Mouse (Mus musculus) liver, postnatal 0 days (tissue): ENCODE results near the gene Slc25a30. TPM values are rescaled to one million over a fixed set of nuclear protein-coding genes. Genes with fewer than 3 reads are reported as not detected.
A peak's percentile ranks its signal among the peaks of the same experiment; 100 is the strongest.

Experiments used
- ATAC-seq: fragments of 200-750 bp; cut with Nextera tagmentation; 2 replicates; pipeline ENCODE4 v1.8.0; 2017; ENCODE audit warnings: mild to moderate bottlenecking, moderate library complexity
- DNase-seq: peaks from one replicate; pipeline ENCODE4 v3.0.0-alpha.2; 2016
- H3K27ac ChIP-seq: fragments of 300-500 bp; sonication (generic); 2 replicates; pipeline ENCODE4 v1.5.1; 2014; ENCODE audit warnings: antibody characterized with exemption, moderate library complexity, mild to moderate bottlenecking, low read depth
- H3K27me3 ChIP-seq: fragments of 300-500 bp; sonication (generic); 2 replicates; pipeline ENCODE4 v1.6.1; 2014; ENCODE audit warnings: low read length, control low read depth, mixed read lengths; ENCODE audit not compliant: insufficient read depth
- H3K36me3 ChIP-seq: fragments of 300-500 bp; sonication (generic); replicated peaks from 2 replicates; pipeline ENCODE4 v1.6.1; 2014; ENCODE audit warnings: mild to moderate bottlenecking, control low read depth, low read length, moderate library complexity, mixed read lengths; ENCODE audit not compliant: insufficient read depth
- H3K4me1 ChIP-seq: fragments of 300-500 bp; sonication (generic); 2 replicates; pipeline ENCODE4 v1.6.1; 2014; ENCODE audit warnings: antibody characterized with exemption, mild to moderate bottlenecking, control low read depth; ENCODE audit not compliant: insufficient read depth
- H3K4me2 ChIP-seq: fragments of 300-500 bp; sonication (generic); 2 replicates; pipeline ENCODE4 v1.6.1; 2014; ENCODE audit warnings: low read depth, mild to moderate bottlenecking, low read length, moderate library complexity, mixed read lengths
- H3K4me3 ChIP-seq: fragments of 300-500 bp; sonication (generic); 2 replicates; pipeline ENCODE4 v1.5.1; 2014; ENCODE audit warnings: low read depth, low read length
- H3K9ac ChIP-seq: fragments of 300-500 bp; sonication (generic); replicated peaks from 2 replicates; pipeline ENCODE4 v1.6.1; 2014; ENCODE audit warnings: mild to moderate bottlenecking, moderate library complexity
- H3K9me3 ChIP-seq: fragments of 300-500 bp; sonication (generic); 2 replicates; pipeline ENCODE4 v1.6.1; 2016; ENCODE audit warnings: mild to moderate bottlenecking, control low read depth, low read length, mixed read lengths
- CTCF ChIP-seq: sonication (generic); IDR thresholded peaks from 2 replicates; pipeline ENCODE4 v1.5.1; 2016; ENCODE audit warnings: antibody characterized with exemption, low read depth
- EP300 ChIP-seq: IDR thresholded peaks from 2 replicates; pipeline ENCODE4 v1.6.1; 2016; ENCODE audit warnings: antibody characterized with exemption, low read depth, mild to moderate bottlenecking
- WGBS: fragments of 180-500 bp; shearing (Covaris S2); extraction: QIAGEN DNeasy Blood & Tissue Kit; methylation state at CpG from one replicate; pipeline ENCODE4 v1.1.7; 2014; ENCODE audit not compliant: insufficient replicate concordance; 5-methylcytosine and 5-hydroxymethylcytosine counted together
- polyA plus RNA-seq: library from polyadenylated mRNA; unstranded; fragments of >200 nt; fragmentation: Nextera tagmentation; extraction: Ambion mirVana; gene quantifications from 2 replicates; pipeline ENCODE4 v1.2.1, GENCODE M21; 2015

Gene Slc25a30
- polyA plus RNA-seq, 1 experiment from 2014 or later, result 13.6 TPM

DNA sequence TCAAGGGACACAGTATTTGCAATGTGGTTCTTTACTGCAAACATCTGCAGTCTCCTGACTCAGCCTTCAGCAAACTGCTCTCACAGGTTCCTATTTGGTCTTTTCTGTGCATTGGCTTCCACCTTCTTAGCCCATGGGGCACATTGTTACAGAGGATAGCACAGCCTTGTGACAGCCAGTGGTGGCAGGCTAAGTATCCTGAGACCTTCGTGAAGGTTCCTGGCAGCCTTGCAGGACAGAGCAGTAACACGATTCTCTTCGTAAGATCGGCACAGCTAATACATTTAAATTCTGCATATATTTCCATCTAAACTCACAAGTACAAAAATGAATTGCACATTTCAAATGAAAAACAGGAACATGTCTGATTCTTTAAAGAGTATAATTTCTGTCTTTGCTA, 9.1 kb upstream of the Slc25a30 start:
- H3K27ac ChIP-seq, result no peak overlapping the region
- no peak for TF ChIP-seq EP300
- TF ChIP-seq CTCF, result no peak
- no peak overlapping the region for H3K4me2 ChIP-seq
- DNase-seq (no peak), ATAC-seq (no peak)
- H3K36me3 ChIP-seq, result no peaks in the 10 kb centered on the region
- no peak overlapping the region for H3K9ac ChIP-seq
- H3K27me3 ChIP-seq, result no peaks in the 10 kb centered on the region
- 81% methylated on average over 4 of the region's 4 CpGs for WGBS
- peaks cover 12% of the 10 kb centered on the region for H3K4me1 ChIP-seq
- H3K4me3 ChIP-seq, result no peak overlapping the region
- no peaks in the 10 kb centered on the region for H3K9me3 ChIP-seq

GRCm38 (mm10) chr14:75794726-75795125, 7.9 kb upstream of the Slc25a30 start:
- WGBS, result 49% methylated on average over 5 of the region's 5 CpGs
- Histone ChIP-seq H3K4me2 (no peak overlapping the region), H3K36me3 (no peaks in the 10 kb centered on the region), H3K4me1 (peaks cover 16% of the 10 kb centered on the region), H3K9ac (no peak overlapping the region), H3K27ac (no peak overlapping the region), H3K27me3 (no peaks in the 10 kb centered on the region), H3K4me3 (no peak overlapping the region), H3K9me3 (no peaks in the 10 kb centered on the region)
- TF ChIP-seq CTCF (no peak), EP300 (no peak)
- no peak for DNase-seq
- ATAC-seq, result no peak

DNA sequence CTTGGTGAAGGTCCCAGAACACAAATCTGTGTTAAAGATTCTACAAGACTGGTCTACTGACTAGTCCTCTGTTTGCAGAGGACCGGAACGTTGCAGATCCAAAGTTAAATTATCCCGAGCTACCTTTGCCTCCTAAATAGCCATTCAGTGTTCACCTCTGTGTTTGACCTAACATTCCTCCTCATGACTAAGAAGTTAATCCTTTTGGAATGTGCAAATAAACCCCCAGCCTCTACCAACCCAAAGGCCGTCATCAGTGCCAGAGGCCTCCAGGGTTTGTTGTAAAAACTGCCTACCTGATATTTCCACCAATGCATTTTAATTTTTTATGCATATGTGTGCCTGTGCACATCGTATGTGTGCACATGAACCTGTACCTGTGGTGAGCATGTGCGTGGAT, 7.5 kb upstream of the Slc25a30 start:
- no peaks in the 10 kb centered on the region for H3K27me3 ChIP-seq
- no peak overlapping the region for H3K4me2 ChIP-seq
- no peak overlapping the region for H3K27ac ChIP-seq
- TF ChIP-seq EP300 (no peak), CTCF (no peak)
- 68% methylated on average over 6 of the region's 6 CpGs for WGBS
- H3K36me3 ChIP-seq, result no peaks in the 10 kb centered on the region
- H3K4me3 ChIP-seq, result no peak overlapping the region
- no peaks in the 10 kb centered on the region for H3K9me3 ChIP-seq
- ATAC-seq (no peak), DNase-seq (no peak)
- peaks cover 16% of the 10 kb centered on the region for H3K4me1 ChIP-seq
- H3K9ac ChIP-seq, result no peak overlapping the region

DNA sequence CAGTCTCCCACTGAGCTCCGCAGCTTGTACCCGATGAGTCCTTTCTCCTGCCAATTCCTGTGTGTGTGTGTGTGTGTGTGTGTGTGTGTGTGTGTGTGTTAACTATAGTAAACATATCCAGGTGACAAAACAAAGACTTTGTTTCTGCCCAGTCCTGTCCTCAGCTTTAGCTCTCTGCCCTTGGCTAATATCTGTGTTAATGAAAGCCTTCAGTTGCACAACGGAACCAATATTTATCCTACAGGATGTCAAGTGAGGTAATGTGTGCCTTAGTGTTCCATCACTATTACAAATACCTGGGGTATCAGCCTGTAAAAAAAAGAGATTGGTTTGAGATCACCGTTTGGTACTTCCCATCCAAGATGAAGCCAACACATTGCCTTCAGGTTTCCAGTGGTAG, 6.3 kb upstream of the Slc25a30 start:
- no peak overlapping the region for H3K9ac ChIP-seq
- no peak overlapping the region for H3K4me2 ChIP-seq
- peak overlapping the region; percentile 86 for H3K27ac ChIP-seq
- H3K27me3 ChIP-seq, result no peaks in the 10 kb centered on the region
- H3K4me3 ChIP-seq, result no peak overlapping the region
- peaks cover 16% of the 10 kb centered on the region for H3K4me1 ChIP-seq
- no peaks in the 10 kb centered on the region for H3K9me3 ChIP-seq
- H3K36me3 ChIP-seq, result no peaks in the 10 kb centered on the region
- TF ChIP-seq EP300, result peak; percentile 72; the same call in 1 of the 2 replicates
- TF ChIP-seq CTCF, result no peak
- DNase-seq, result peak; percentile 61
- peak; percentile 89 for ATAC-seq
- 45% methylated on average over 4 of the region's 4 CpGs for WGBS

- no peak overlapping the region for H3K27ac ChIP-seq
- H3K9me3 ChIP-seq, result no peaks in the 10 kb centered on the region
- no peaks in the 10 kb centered on the region for H3K27me3 ChIP-seq
- no peaks in the 10 kb centered on the region for H3K36me3 ChIP-seq
- no peak for DNase-seq
- no peak for ATAC-seq
- H3K4me2 ChIP-seq, result no peak overlapping the region
- TF ChIP-seq CTCF (no peak), EP300 (no peak)
- no peak overlapping the region for H3K4me3 ChIP-seq
- H3K9ac ChIP-seq, result no peak overlapping the region
- WGBS, result 76% methylated on average over 3 of the region's 3 CpGs
- peaks cover 26% of the 10 kb centered on the region for H3K4me1 ChIP-seq
Measured at GRCm38 (mm10) chr14:75791372-75791771, 4.5 kb upstream of the Slc25a30 start.

- H3K36me3 ChIP-seq, result no peaks in the 10 kb centered on the region
- no peaks in the 10 kb centered on the region for H3K9me3 ChIP-seq
- ATAC-seq (no peak; the same call in 1 of the 2 replicates), DNase-seq (no peak)
- TF ChIP-seq CTCF (no peak), EP300 (peak; percentile 64)
- H3K9ac ChIP-seq, result no peak overlapping the region
- WGBS, result 47% methylated on average over 3 of the region's 3 CpGs
- no peak overlapping the region for H3K4me3 ChIP-seq
- H3K4me1 ChIP-seq, result peaks cover 31% of the 10 kb centered on the region
- H3K27me3 ChIP-seq, result no peaks in the 10 kb centered on the region
- no peak overlapping the region for H3K4me2 ChIP-seq
- peak overlapping the region; percentile 31; the same call in 1 of the 2 replicates for H3K27ac ChIP-seq
Measured at GRCm38 (mm10) chr14:75790411-75790996, 3.7 kb upstream of the Slc25a30 start.
